Mouse (Mus musculus): ENCODE results near the gene Gp1bb.

The Gp1bb gene

GRCm38 (mm10) chr16:18598006-18598405, 24.2 kb downstream of the Gp1bb start:
- DNase-seq: no peak

- DNase-seq: no peak
Measured at GRCm38 (mm10) chr16:18596255-18596654, 25.9 kb downstream of the Gp1bb start.

GRCm38 (mm10) chr16:18593930-18594329, 28.3 kb downstream of the Gp1bb start:
- no peak for DNase-seq

- DNase-seq: peak in 1 of 2 experiments; percentile 34
Measured at GRCm38 (mm10) chr16:18591047-18592018, 30.9 kb downstream of the Gp1bb start.

- DNase-seq: peak; percentile 29 to 67
Measured at GRCm38 (mm10) chr16:18589804-18590790, 32.1 kb downstream of the Gp1bb start, which contains the start of gene Tbx1. Gene Tbx1 (minus strand): TSS chr16:18590671.

GRCm38 (mm10) chr16:18589080-18589621, 33.1 kb downstream of the Gp1bb start:
- no peak for DNase-seq

- DNase-seq: no peak
Measured at GRCm38 (mm10) chr16:18588738-18589055, 33.5 kb downstream of the Gp1bb start.

- no peak for DNase-seq
Measured at GRCm38 (mm10) chr16:18587847-18588737, 34.1 kb downstream of the Gp1bb start.

- no peak for DNase-seq
Measured at GRCm38 (mm10) chr16:18586906-18587546, 35.2 kb downstream of the Gp1bb start.

- DNase-seq: no peak
Measured at GRCm38 (mm10) chr16:18586076-18586905, 35.9 kb downstream of the Gp1bb start.

GRCm38 (mm10) chr16:18585676-18586075, 36.5 kb downstream of the Gp1bb start:
- DNase-seq: no peak

GRCm38 (mm10) chr16:18584901-18585510, 37.2 kb downstream of the Gp1bb start:
- DNase-seq: no peak

- no peak for DNase-seq
Measured at GRCm38 (mm10) chr16:18583673-18584357, 38.4 kb downstream of the Gp1bb start.

- DNase-seq: no peak
Measured at GRCm38 (mm10) chr16:18583169-18583568, 39.0 kb downstream of the Gp1bb start.

- no peak for DNase-seq
Measured at GRCm38 (mm10) chr16:18582426-18583148, 39.6 kb downstream of the Gp1bb start.

GRCm38 (mm10) chr16:18581623-18582205, 40.5 kb downstream of the Gp1bb start:
- peak in 1 of 2 experiments; percentile 38 for DNase-seq

- DNase-seq: peak in 1 of 2 experiments; percentile 25
Measured at GRCm38 (mm10) chr16:18581050-18581622, 41.1 kb downstream of the Gp1bb start.

- DNase-seq: no peak
Measured at GRCm38 (mm10) chr16:18580389-18580788, 41.8 kb downstream of the Gp1bb start.
